Mouse (Mus musculus): ENCODE results near the gene Letm1. TPM values are rescaled to one million over a fixed set of nuclear protein-coding genes. Genes with fewer than 3 reads are reported as not detected.

Gene Letm1
- polyA plus RNA-seq, 1 experiment from 2014 or later, result 56.3 TPM

DNA sequence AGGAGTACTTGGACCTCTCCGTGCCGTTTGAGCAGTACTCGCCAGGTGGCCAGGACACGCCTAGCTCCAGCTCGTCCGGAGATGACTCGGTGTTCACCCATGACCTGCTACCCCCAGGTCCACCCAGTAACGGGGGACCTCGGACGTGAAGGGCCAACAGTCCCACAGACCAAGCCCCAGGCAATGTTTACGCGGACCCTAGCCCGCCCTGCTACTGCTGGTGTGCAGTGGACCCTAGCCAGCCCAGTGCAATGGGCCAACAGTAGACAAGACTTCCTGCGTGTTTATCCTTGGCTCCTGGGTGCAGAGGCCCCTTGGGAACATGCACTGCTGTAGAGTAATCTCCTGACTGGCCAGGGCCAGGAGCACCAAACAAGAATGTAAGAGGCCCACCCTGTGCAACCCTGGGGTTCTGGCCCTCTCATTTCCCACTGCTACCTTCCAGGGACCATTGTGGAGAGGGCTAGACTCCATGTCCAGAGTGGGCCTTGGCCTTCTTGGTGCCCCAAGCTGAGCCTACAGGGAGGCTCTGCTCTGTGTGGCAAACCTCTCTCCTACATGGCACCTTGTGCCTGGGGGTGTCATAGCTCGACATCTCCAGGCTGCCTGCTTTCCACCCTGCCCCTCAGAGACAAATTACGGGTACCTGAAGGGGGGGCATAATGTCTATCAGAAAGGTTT lies 47.1 kb downstream of the Letm1 start:
- Histone ChIP-seq H3K36me3 (replicated peaks) (peaks cover 76% of the 10 kb centered on the region), H3K27me3 (replicated peaks; ENCODE audit: low read depth, poor library complexity, severe bottlenecking) (peaks cover 20% of the 10 kb centered on the region), H3K4me3 (no peak overlapping the region), H3K9me3 (no peaks in the 10 kb centered on the region), H3K27ac (replicated peaks) (no peak overlapping the region), H3K4me1 (peaks cover 10% of the 10 kb centered on the region)
- no peak for DNase-seq (ENCODE audit: low spot score)
- 90% methylated on average over 16 of the region's 16 CpGs for WGBS

DNA sequence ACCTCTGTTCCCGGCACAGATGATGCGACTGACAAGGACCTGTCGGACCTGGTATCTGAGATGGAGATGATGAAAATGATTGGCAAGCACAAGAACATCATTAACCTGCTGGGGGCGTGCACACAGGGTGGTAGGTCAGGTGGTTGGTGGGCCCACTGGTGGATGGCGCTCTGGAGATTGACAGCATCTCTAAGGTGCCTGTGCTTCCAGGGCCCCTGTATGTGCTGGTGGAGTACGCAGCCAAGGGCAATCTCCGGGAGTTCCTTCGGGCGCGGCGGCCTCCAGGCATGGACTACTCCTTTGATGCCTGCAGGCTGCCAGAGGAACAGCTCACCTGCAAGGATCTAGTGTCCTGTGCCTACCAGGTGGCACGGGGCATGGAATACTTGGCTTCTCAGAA lies 48.8 kb downstream of the Letm1 start:
- H3K27me3 ChIP-seq (replicated peaks; ENCODE audit: low read depth, poor library complexity, severe bottlenecking), result peaks cover 37% of the 10 kb centered on the region
- peaks cover 16% of the 10 kb centered on the region for H3K4me1 ChIP-seq
- 94% methylated on average over 12 of the region's 12 CpGs for WGBS
- H3K36me3 ChIP-seq (replicated peaks), result peaks cover 78% of the 10 kb centered on the region
- H3K4me3 ChIP-seq, result no peak overlapping the region
- no peak for DNase-seq (ENCODE audit: low spot score)
- no peaks in the 10 kb centered on the region for H3K9me3 ChIP-seq
- no peak overlapping the region for H3K27ac ChIP-seq (replicated peaks)

DNA sequence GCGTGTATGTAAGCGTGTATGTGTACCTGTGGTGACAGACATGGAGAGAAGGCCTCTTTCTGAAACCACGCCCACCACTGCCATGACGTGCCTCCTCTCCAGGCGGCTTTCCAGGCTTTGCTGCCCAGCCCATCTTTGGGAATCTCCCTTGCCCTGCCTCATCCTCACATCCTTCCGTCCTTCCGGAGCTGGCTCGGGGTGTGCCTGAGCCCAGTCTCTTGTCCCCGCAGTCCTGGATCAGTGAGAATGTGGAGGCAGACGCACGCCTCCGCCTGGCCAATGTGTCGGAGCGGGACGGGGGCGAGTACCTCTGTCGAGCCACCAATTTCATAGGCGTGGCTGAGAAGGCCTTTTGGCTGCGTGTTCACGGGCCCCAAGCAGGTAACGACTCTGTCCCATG lies 51.6 kb downstream of the Letm1 start:
- Histone ChIP-seq H3K9me3 (no peaks in the 10 kb centered on the region), H3K27ac (replicated peaks) (no peak overlapping the region), H3K36me3 (replicated peaks) (peaks cover 80% of the 10 kb centered on the region), H3K4me3 (no peak overlapping the region), H3K27me3 (replicated peaks; ENCODE audit: low read depth, poor library complexity, severe bottlenecking) (peaks cover 64% of the 10 kb centered on the region), H3K4me1 (peaks cover 16% of the 10 kb centered on the region)
- DNase-seq (ENCODE audit: low spot score), result no peak
- 70% methylated on average over 21 of the region's 21 CpGs for WGBS

DNA sequence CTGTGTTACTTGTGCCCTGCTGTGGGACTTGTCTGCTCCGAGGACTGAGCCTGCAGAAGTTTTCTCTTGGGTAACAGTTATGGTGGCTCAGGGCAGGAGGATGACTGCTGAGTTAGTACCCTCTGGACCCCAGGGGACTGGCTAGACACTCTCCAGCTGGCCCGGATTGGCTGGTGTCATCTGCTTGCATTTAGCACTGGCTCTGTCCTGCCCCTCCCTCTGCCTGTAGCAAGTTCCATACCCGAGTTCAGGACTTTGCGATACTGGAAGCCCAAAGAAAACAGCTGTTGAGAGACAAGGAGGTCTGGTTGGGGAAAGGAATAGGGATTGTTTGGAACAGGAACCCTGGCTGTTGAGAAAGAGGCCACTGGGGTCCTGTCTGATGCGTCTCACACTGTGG lies 52.1 kb downstream of the Letm1 start:
- Histone ChIP-seq H3K4me1 (peaks cover 16% of the 10 kb centered on the region), H3K4me3 (no peak overlapping the region), H3K27me3 (replicated peaks; ENCODE audit: low read depth, poor library complexity, severe bottlenecking) (peaks cover 69% of the 10 kb centered on the region), H3K9me3 (no peaks in the 10 kb centered on the region), H3K36me3 (replicated peaks) (peaks cover 77% of the 10 kb centered on the region), H3K27ac (replicated peaks) (no peak overlapping the region)
- DNase-seq (ENCODE audit: low spot score), result peak; percentile 34
- WGBS, result 47% methylated on average over 5 of the region's 5 CpGs

DNA sequence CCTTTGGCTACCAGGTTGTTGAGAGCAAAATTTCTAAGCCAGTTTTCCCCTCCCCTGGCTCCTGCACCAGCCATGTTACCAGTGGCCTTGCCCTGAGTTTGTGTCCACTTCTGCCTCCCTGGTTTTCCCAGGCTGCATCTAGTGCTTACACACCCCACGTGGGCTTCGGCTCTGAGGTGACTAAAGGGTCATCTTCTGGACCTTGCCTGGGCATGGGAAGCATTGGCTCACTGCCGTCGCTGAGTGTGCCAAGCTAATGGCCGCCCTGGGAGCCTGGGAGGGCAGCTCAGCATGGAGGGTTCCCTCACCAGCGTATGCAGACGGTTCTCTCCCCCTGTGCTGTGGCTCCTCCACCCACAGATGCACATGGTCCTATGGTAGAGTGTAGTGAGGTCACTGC lies 53.8 kb downstream of the Letm1 start:
- Histone ChIP-seq H3K36me3 (replicated peaks) (peaks cover 60% of the 10 kb centered on the region), H3K27me3 (replicated peaks; ENCODE audit: low read depth, poor library complexity, severe bottlenecking) (peaks cover 86% of the 10 kb centered on the region), H3K9me3 (no peaks in the 10 kb centered on the region), H3K4me1 (peaks cover 26% of the 10 kb centered on the region), H3K4me3 (no peak overlapping the region), H3K27ac (replicated peaks) (no peak overlapping the region)
- no peak for DNase-seq (ENCODE audit: low spot score)
- WGBS, result 85% methylated on average over 7 of the region's 7 CpGs

DNA sequence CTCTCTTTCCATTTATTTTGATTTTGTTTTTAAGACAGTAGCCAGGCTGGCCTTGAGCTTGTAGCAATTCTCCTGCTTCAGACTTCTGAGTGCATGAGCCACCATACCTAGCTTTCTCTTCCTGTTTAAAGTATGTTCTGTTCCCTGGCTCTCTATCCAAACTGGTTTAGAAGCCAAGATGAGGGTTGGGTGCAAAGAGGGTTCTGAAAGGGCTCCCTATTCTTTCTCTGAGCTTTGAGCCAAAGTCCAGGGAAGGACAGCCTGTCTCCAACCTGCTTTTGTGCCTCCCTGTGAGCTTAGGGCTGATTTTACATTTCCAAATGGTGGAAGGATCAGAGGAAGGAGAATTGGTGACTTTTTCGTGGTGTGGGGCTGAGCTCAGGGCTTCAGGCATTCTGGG lies 55.7 kb downstream of the Letm1 start:
- H3K4me3 ChIP-seq, result no peak overlapping the region
- 80% methylated on average over 1 of the region's 1 CpGs for WGBS
- no peak overlapping the region for H3K27ac ChIP-seq (replicated peaks)
- DNase-seq (ENCODE audit: low spot score), result no peak
- H3K9me3 ChIP-seq, result no peaks in the 10 kb centered on the region
- H3K27me3 ChIP-seq (replicated peaks; ENCODE audit: low read depth, poor library complexity, severe bottlenecking), result peaks cover 97% of the 10 kb centered on the region
- peaks cover 41% of the 10 kb centered on the region for H3K36me3 ChIP-seq (replicated peaks)
- H3K4me1 ChIP-seq, result peaks cover 45% of the 10 kb centered on the region

DNA sequence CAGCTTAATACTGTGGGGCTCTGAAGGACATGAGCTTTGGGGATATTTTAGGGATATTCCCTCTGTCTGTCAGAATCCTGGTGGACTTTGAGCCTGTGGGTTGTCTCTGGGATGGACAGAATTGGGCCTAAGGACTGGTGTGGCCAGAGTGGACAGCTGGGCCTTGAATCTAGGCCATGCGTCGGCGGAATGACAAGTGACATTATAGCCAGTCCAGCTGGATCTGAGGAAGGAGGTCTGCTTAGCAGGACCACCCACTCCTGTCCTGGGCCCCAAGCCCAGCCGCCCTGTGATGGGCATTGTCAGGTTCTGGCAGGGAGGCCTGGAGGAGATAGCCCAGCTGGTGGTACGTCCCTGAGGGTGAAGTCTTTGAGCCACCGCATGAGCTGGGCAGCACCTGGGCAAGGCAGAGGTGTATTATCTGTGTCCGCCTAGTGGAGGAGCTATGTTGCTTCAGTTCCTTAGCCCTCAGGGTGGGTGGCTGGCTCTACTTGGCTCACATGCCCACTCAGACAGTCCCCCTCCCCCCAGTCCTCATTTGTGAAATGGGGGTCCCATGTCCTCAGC lies 56.5 kb downstream of the Letm1 start:
- Histone ChIP-seq H3K4me3 (peak overlapping the region; percentile 21; the same call in 1 of the 2 replicates), H3K9me3 (no peaks in the 10 kb centered on the region), H3K27ac (replicated peaks) (no peak overlapping the region), H3K36me3 (replicated peaks) (peaks cover 33% of the 10 kb centered on the region), H3K4me1 (peaks cover 49% of the 10 kb centered on the region), H3K27me3 (replicated peaks; ENCODE audit: low read depth, poor library complexity, severe bottlenecking) (peaks cover 95% of the 10 kb centered on the region)
- 89% methylated on average over 7 of the region's 7 CpGs for WGBS
- no peak for DNase-seq (ENCODE audit: low spot score)

DNA sequence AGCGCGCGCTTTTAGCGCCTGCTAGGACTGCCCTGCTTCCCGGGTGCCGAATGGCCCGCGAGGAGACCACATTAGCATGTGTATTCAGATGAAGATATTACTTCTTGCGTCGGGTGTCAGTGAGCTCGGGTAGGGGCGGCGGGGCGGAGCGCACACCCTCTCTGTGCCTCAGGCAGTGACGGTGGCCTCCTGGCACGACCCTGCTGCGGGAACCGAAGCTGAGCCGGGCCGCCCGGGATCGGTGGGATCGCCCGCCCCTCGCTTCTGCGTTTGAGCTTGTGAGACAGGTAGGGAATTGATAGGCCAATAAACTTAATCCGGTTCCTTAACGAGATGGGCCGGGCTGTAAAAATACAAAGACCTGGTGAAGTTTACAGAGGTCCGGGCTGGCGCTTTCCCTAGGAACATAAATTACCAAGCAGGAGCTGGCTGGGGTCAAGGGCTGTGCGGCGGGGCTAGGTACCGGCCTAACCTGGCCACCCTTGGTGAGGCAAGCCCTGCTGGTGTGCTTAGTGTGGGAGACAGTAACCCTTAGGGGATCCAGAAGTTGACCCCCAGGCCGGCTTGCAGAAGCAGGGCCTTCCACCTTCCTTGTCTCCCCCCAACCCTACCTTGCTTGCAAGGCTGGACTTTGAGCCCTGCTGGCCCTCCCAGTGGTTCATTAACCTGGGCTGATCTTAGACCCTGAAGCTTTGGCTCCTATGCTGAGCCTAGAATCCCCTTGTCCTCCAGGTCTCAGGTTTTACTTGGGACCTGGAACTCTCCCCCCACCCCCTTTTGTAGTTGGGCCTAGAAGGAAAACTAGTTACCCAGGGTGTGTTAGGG lies 58.8 kb downstream of the Letm1 start:
- Histone ChIP-seq H3K4me1 (peaks cover 46% of the 10 kb centered on the region), H3K27ac (replicated peaks) (peak overlapping the region; percentile 87), H3K36me3 (replicated peaks) (peaks cover 14% of the 10 kb centered on the region), H3K27me3 (replicated peaks; ENCODE audit: low read depth, poor library complexity, severe bottlenecking) (peaks cover 96% of the 10 kb centered on the region), H3K9me3 (no peaks in the 10 kb centered on the region), H3K4me3 (peak overlapping the region; percentile 77)
- DNase-seq (ENCODE audit: low spot score), result peak; percentile 65
- WGBS, result 2% methylated on average over 36 of the region's 36 CpGs

DNA sequence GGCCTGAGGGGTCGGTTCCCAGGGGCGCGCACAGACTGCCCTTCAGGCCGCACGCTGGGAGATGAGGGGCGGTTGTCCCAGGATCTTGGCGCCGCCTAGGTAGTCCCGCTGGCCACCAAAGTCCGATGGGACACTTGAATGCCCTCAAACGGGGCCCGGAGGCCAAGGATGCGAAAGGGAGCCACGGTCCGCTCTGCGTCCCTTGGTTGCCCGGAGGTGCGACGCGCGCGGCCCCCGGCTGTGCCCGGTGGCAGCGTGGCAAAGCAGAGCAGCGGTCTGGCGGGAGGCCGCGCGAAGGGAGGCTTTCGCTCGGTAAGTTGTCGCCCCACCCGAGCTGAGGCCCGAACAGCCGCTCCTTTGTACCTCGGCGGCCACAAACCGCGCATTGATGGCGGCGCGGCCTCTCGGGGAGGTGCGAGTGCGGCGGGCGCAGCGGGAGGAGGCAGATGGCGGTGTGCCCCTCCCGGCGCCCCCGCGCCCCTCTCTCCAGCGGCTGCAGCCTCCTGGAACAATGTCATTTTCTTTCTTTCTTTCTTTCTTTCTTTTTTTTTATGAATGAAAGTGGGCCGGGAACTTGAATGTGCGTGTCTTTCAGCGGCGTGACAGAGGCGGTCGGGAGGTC lies 59.5 kb downstream of the Letm1 start:
- H3K4me1 ChIP-seq, result peaks cover 50% of the 10 kb centered on the region
- WGBS, result under 1% methylated on average over 61 of the region's 61 CpGs
- peaks cover 7% of the 10 kb centered on the region for H3K36me3 ChIP-seq (replicated peaks)
- peak overlapping the region; percentile 77 for H3K4me3 ChIP-seq
- peak overlapping the region; percentile 87 for H3K27ac ChIP-seq (replicated peaks)
- peaks cover 96% of the 10 kb centered on the region for H3K27me3 ChIP-seq (replicated peaks; ENCODE audit: low read depth, poor library complexity, severe bottlenecking)
- H3K9me3 ChIP-seq, result no peaks in the 10 kb centered on the region
- DNase-seq (ENCODE audit: low spot score), result peak; percentile 66

DNA sequence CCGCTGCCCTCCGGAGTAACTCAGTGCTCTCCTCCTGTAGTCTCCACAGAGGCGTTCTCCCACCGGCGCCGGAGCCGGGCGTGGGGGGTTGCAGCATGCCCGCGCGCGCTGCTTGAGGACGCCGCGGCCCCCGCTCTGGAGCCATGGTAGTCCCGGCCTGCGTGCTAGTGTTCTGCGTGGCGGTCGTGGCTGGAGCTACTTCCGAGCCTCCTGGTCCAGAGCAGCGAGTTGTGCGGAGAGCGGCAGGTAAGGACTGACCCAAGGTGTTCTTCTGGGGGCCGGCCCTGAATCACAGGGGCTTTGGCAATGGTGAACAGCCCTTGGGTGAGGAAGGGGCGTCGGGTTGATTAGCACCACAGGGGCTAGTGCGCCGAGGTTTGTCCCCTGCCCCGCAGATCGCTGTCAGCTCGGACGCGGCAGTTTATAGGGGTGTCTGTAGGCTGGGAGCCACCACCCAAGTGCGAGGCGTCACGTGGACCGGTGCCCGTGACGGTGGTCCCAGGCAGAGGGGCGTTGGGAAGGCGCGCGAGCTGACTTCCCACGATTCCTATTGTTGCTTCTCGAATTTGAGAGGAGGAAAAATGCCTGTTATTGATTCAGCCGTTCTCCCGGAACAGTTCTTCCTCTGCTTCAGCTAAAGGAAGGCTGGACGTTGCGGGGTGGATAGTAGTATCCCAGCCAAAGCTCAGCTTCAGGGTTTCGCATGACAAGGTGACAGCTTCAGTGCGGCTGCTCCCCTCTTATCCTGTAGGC lies 60.2 kb downstream of the Letm1 start:
- peaks cover 51% of the 10 kb centered on the region for H3K4me1 ChIP-seq

DNA sequence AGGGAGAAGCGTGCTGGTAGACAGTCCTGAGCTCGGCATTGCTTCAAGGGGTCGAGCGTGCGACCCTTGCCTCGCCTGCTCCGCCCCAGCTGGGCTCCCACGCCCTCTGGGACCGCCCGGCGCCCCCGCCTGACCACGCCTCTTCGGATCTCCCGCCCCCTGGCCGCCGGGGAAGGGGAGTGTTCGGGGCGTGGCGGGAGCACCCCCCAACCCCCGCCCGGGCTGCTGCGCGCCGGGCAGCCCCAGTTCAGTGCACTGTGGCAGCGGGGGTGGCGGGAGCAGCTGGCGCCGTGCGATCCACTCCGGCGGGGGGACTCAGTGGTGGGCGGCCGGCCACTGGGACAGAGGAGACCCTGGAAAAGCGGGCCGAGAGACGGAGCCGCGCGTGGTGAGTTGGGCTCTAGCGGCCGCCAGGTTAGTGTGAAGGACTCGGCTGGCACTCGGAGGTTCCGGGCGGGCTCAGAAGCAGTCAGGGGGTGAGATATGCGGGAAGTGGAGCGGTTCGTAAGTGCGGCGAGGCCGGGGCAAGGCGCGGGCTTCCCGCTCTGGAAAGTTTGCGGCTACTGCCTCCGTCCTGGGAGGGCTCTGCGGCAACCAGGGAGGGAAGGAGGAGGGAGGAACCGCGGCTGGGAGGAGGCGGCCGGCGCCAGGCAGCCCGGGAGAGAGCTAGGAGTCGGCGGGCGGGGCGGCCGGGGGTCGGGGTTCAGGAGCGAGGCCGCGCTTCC lies 60.9 kb downstream of the Letm1 start, which contains the start of gene Fgfr3:
TSS of gene Fgfr3 (plus strand) at position 134 of the 725 bp plus-strand sequence.
- Histone ChIP-seq H3K36me3 (replicated peaks) (no peaks in the 10 kb centered on the region), H3K4me1 (peaks cover 55% of the 10 kb centered on the region), H3K27me3 (replicated peaks; ENCODE audit: low read depth, poor library complexity, severe bottlenecking) (peaks cover 87% of the 10 kb centered on the region), H3K4me3 (peak within 1 kb of the TSS; percentile 77), H3K9me3 (no peaks in the 10 kb centered on the region), H3K27ac (replicated peaks) (peak within 1 kb of the TSS; percentile 87)
- under 1% methylated on average over 73 of the region's 73 CpGs for WGBS
- DNase-seq (ENCODE audit: low spot score), result peak; percentile 87

More for the DNA sequence above, 60.2 kb downstream of the Letm1 start:
- peak overlapping the region; percentile 77 for H3K4me3 ChIP-seq
- WGBS, result under 1% methylated on average over 53 of the region's 53 CpGs
- peaks cover 91% of the 10 kb centered on the region for H3K27me3 ChIP-seq (replicated peaks; ENCODE audit: low read depth, poor library complexity, severe bottlenecking)
- H3K36me3 ChIP-seq (replicated peaks), result no peaks in the 10 kb centered on the region; the same call in 1 of the 2 replicates
- no peaks in the 10 kb centered on the region for H3K9me3 ChIP-seq
- peak; percentile 49 for DNase-seq (ENCODE audit: low spot score)
- peak overlapping the region; percentile 87 for H3K27ac ChIP-seq (replicated peaks)

All from embryonic facial prominence, embryonic 10.5 days (tissue).